Mouse (Mus musculus) naive thymus-derived CD4-positive, alpha-beta T cell, adult 2 months (primary cell): ENCODE measurements at regions not wholly inside any gene's neighbourhood (a gene's known extent, or its start where the extent isn't known, plus 50 kb on each side); places are given as distances from the start of the nearest gene placed in this dataset.
A peak's percentile ranks its signal among the peaks of the same experiment; 100 is the strongest.

Source experiments
- DNase-seq: peaks from one replicate; pipeline ENCODE4 v3.0.0-alpha.2; 2011; ENCODE audit warnings: low read depth

- no peak for DNase-seq
Observed at GRCm38 (mm10) chr11:45645815-45646214, 206.0 kb upstream of the Clint1 start.

- peak; percentile 6 for DNase-seq
Observed at GRCm38 (mm10) chr11:45647888-45648287, 204.0 kb upstream of the Clint1 start.

GRCm38 (mm10) chr11:45656260-45656659, 195.6 kb upstream of the Clint1 start:
- no peak for DNase-seq

- DNase-seq, result no peak
Observed at GRCm38 (mm10) chr11:45670156-45670830, 181.6 kb upstream of the Clint1 start.

- DNase-seq, result peak; percentile 69
Observed at GRCm38 (mm10) chr11:45678666-45679292, 173.1 kb upstream of the Clint1 start.

GRCm38 (mm10) chr11:45679293-45679673, 172.6 kb upstream of the Clint1 start:
- DNase-seq, result no peak

- no peak for DNase-seq
Observed at GRCm38 (mm10) chr11:45685571-45685970, 166.3 kb upstream of the Clint1 start.

GRCm38 (mm10) chr11:45693206-45693605, 158.6 kb upstream of the Clint1 start:
- no peak for DNase-seq

GRCm38 (mm10) chr11:45701506-45701905, 150.3 kb upstream of the Clint1 start:
- no peak for DNase-seq

- DNase-seq, result no peak
Observed at GRCm38 (mm10) chr11:45702916-45703315, 148.9 kb upstream of the Clint1 start.

- peak; percentile 4 for DNase-seq
Observed at GRCm38 (mm10) chr11:45704411-45704810, 147.4 kb upstream of the Clint1 start.

- DNase-seq, result no peak
Observed at GRCm38 (mm10) chr11:45718630-45719029, 133.2 kb upstream of the Clint1 start.

GRCm38 (mm10) chr11:45719821-45720220, 132.0 kb upstream of the Clint1 start:
- DNase-seq, result no peak

- no peak for DNase-seq
Observed at GRCm38 (mm10) chr11:45736561-45736960, 115.3 kb upstream of the Clint1 start.

- DNase-seq, result no peak
Observed at GRCm38 (mm10) chr11:45738331-45738730, 113.5 kb upstream of the Clint1 start.

- DNase-seq, result no peak
Observed at GRCm38 (mm10) chr11:45745941-45746340, 105.9 kb upstream of the Clint1 start.

- no peak for DNase-seq
Observed at GRCm38 (mm10) chr11:45750249-45750648, 101.6 kb upstream of the Clint1 start.

GRCm38 (mm10) chr11:45752237-45752636, 99.6 kb upstream of the Clint1 start:
- DNase-seq, result peak; percentile 82

- DNase-seq, result peak; percentile 12
Observed at GRCm38 (mm10) chr11:45752791-45753190, 99.1 kb upstream of the Clint1 start.

- no peak for DNase-seq
Observed at GRCm38 (mm10) chr11:45767081-45767480, 84.8 kb upstream of the Clint1 start.

- no peak for DNase-seq
Observed at GRCm38 (mm10) chr11:45782435-45782834, 69.4 kb upstream of the Clint1 start.

- DNase-seq, result no peak
Observed at GRCm38 (mm10) chr11:45785806-45786205, 66.0 kb upstream of the Clint1 start.

- no peak for DNase-seq
Observed at GRCm38 (mm10) chr11:45787408-45787807, 64.4 kb upstream of the Clint1 start.

- DNase-seq, result no peak
Observed at GRCm38 (mm10) chr11:45789886-45790285, 62.0 kb upstream of the Clint1 start.
